Mouse (Mus musculus) midbrain, embryonic 10.5 days (tissue): ENCODE results near the gene Sema5b. TPM values are rescaled to one million over a fixed set of nuclear protein-coding genes. Genes with fewer than 3 reads are reported as not detected.
A peak's percentile ranks its signal among the peaks of the same experiment; 100 is the strongest.

ENCODE experiments used
- DNase-seq: peaks from one replicate; pipeline ENCODE4 v3.0.0-alpha.2; 2017; ENCODE audit warnings: low spot score
- H3K27ac ChIP-seq: fragments of 300-500 bp; sonication (generic); replicated peaks from 2 replicates; pipeline ENCODE4 v1.5.1; 2016; ENCODE audit warnings: mild to moderate bottlenecking
- H3K27me3 ChIP-seq: fragments of 300-500 bp; sonication (generic); 2 replicates; pipeline ENCODE4 v1.6.1; 2016; ENCODE audit warnings: low read depth, mild to moderate bottlenecking; ENCODE audit not compliant: poor library complexity, severe bottlenecking
- H3K36me3 ChIP-seq: fragments of 300-500 bp; sonication (generic); 2 replicates; pipeline ENCODE4 v1.6.1; 2016; ENCODE audit warnings: mild to moderate bottlenecking, moderate library complexity
- H3K4me1 ChIP-seq: fragments of 300-500 bp; sonication (generic); 2 replicates; pipeline ENCODE4 v1.6.1; 2016
- H3K4me3 ChIP-seq: fragments of 300-500 bp; sonication (generic); 2 replicates; pipeline ENCODE4 v1.5.1; 2016; ENCODE audit warnings: mild to moderate bottlenecking, moderate library complexity
- H3K9me3 ChIP-seq: fragments of 300-500 bp; sonication (generic); replicated peaks from 2 replicates; pipeline ENCODE4 v1.6.1; 2016; ENCODE audit warnings: mild to moderate bottlenecking
- WGBS: fragments of 180-500 bp; shearing (Covaris S2); methylation state at CpG from one replicate; pipeline ENCODE4 v1.1.7; 2016; 5-methylcytosine and 5-hydroxymethylcytosine counted together
- polyA plus RNA-seq: library from polyadenylated mRNA; unstranded; fragments of >200 nt; fragmentation: Nextera tagmentation; extraction: Ambion mirVana; gene quantifications from 2 replicates; pipeline ENCODE4 v1.2.1, GENCODE M21; 2016

Sema5b gene
- polyA plus RNA-seq, 1 experiment from 2014 or later = 59.1 TPM

- peaks cover 18% of the 10 kb centered on the region for H3K27me3 ChIP-seq
- peaks cover 34% of the 10 kb centered on the region for H3K4me1 ChIP-seq
- WGBS = 82% methylated on average over 8 of the region's 8 CpGs
- no peaks in the 10 kb centered on the region for H3K36me3 ChIP-seq
- no peak overlapping the region for H3K27ac ChIP-seq
- H3K4me3 ChIP-seq = no peak overlapping the region
- no peaks in the 10 kb centered on the region for H3K9me3 ChIP-seq
- DNase-seq = no peak
Observed at GRCm38 (mm10) chr16:35677511-35678113, 136.7 kb downstream of the Sema5b start.

- no peak overlapping the region for H3K4me3 ChIP-seq
- H3K4me1 ChIP-seq = peaks cover 34% of the 10 kb centered on the region
- 41% methylated on average over 3 of the region's 3 CpGs for WGBS
- H3K27me3 ChIP-seq = peaks cover 26% of the 10 kb centered on the region
- H3K27ac ChIP-seq = no peak overlapping the region
- DNase-seq = no peak
- no peaks in the 10 kb centered on the region for H3K36me3 ChIP-seq
- no peaks in the 10 kb centered on the region for H3K9me3 ChIP-seq
Observed at GRCm38 (mm10) chr16:35678476-35678875, 137.5 kb downstream of the Sema5b start.

GRCm38 (mm10) chr16:35681327-35682108, 140.6 kb downstream of the Sema5b start:
- Histone ChIP-seq H3K27ac (no peak overlapping the region), H3K4me1 (peaks cover 31% of the 10 kb centered on the region), H3K36me3 (no peaks in the 10 kb centered on the region), H3K9me3 (no peaks in the 10 kb centered on the region), H3K27me3 (peaks cover 35% of the 10 kb centered on the region), H3K4me3 (no peak overlapping the region)
- WGBS = 65% methylated on average over 17 of the region's 17 CpGs
- DNase-seq = peak; percentile 54

- no peak overlapping the region for H3K4me3 ChIP-seq
- DNase-seq = no peak
- H3K27ac ChIP-seq = no peak overlapping the region
- no peaks in the 10 kb centered on the region for H3K9me3 ChIP-seq
- no peaks in the 10 kb centered on the region for H3K36me3 ChIP-seq
- WGBS = 78% methylated on average over 13 of the region's 13 CpGs
- peaks cover 33% of the 10 kb centered on the region for H3K27me3 ChIP-seq
- H3K4me1 ChIP-seq = peaks cover 19% of the 10 kb centered on the region
Observed at GRCm38 (mm10) chr16:35685027-35685426, 144.1 kb downstream of the Sema5b start.

GRCm38 (mm10) chr16:35686491-35686890, 145.5 kb downstream of the Sema5b start:
- H3K9me3 ChIP-seq = no peaks in the 10 kb centered on the region
- peaks cover 27% of the 10 kb centered on the region; the same call in 1 of the 2 replicates for H3K27me3 ChIP-seq
- H3K36me3 ChIP-seq = no peaks in the 10 kb centered on the region
- H3K4me3 ChIP-seq = no peak overlapping the region
- H3K27ac ChIP-seq = no peak overlapping the region
- 87% methylated on average over 7 of the region's 7 CpGs for WGBS
- no peak for DNase-seq
- peaks cover 10% of the 10 kb centered on the region for H3K4me1 ChIP-seq

- Histone ChIP-seq H3K36me3 (peaks cover 12% of the 10 kb centered on the region), H3K27me3 (peaks cover 10% of the 10 kb centered on the region; the same call in 1 of the 2 replicates), H3K9me3 (no peaks in the 10 kb centered on the region; the same call in 1 of the 2 replicates), H3K4me1 (no peaks in the 10 kb centered on the region), H3K4me3 (no peak overlapping the region), H3K27ac (no peak overlapping the region)
- no peak for DNase-seq
- WGBS = 93% methylated on average over 7 of the region's 7 CpGs
Observed at GRCm38 (mm10) chr16:35691606-35692005, 150.7 kb downstream of the Sema5b start.

- 92% methylated on average over 13 of the region's 13 CpGs for WGBS
Observed at GRCm38 (mm10) chr16:35694250-35694846, 153.4 kb downstream of the Sema5b start.

GRCm38 (mm10) chr16:35696103-35696502, 155.2 kb downstream of the Sema5b start:
- WGBS = 89% methylated on average over 2 of the region's 2 CpGs
- H3K36me3 ChIP-seq = peaks cover 18% of the 10 kb centered on the region
- no peak for DNase-seq
- H3K4me3 ChIP-seq = no peak overlapping the region
- H3K27me3 ChIP-seq = no peaks in the 10 kb centered on the region; the same call in 1 of the 2 replicates
- H3K4me1 ChIP-seq = 0 out of 2 replicates have a peak, but pooled peaks cover under 1% of the 10 kb centered on the region
- no peak overlapping the region for H3K27ac ChIP-seq
- H3K9me3 ChIP-seq = no peaks in the 10 kb centered on the region; the same call in 1 of the 2 replicates

More at GRCm38 (mm10) chr16:35694250-35694846, 153.4 kb downstream of the Sema5b start:
- Histone ChIP-seq H3K36me3 (peaks cover 18% of the 10 kb centered on the region), H3K27me3 (no peaks in the 10 kb centered on the region; the same call in 1 of the 2 replicates), H3K27ac (no peak overlapping the region), H3K4me1 (no peaks in the 10 kb centered on the region), H3K9me3 (no peaks in the 10 kb centered on the region; the same call in 1 of the 2 replicates), H3K4me3 (no peak overlapping the region)
- no peak for DNase-seq

GRCm38 (mm10) chr16:35701823-35702222, 160.9 kb downstream of the Sema5b start:
- WGBS = 64% methylated on average over 11 of the region's 11 CpGs
- Histone ChIP-seq H3K27ac (no peak overlapping the region), H3K4me1 (peaks cover 22% of the 10 kb centered on the region; the same call in 1 of the 2 replicates), H3K9me3 (no peaks in the 10 kb centered on the region), H3K4me3 (no peak overlapping the region), H3K27me3 (no peaks in the 10 kb centered on the region), H3K36me3 (peaks cover 12% of the 10 kb centered on the region)
- DNase-seq = no peak

GRCm38 (mm10) chr16:35703763-35704679, 163.1 kb downstream of the Sema5b start:
- no peak for DNase-seq
- Histone ChIP-seq H3K36me3 (peaks cover 7% of the 10 kb centered on the region), H3K4me1 (peaks cover 22% of the 10 kb centered on the region; the same call in 1 of the 2 replicates), H3K27ac (no peak overlapping the region), H3K27me3 (no peaks in the 10 kb centered on the region), H3K9me3 (no peaks in the 10 kb centered on the region), H3K4me3 (no peak overlapping the region)
- 78% methylated on average over 16 of the region's 16 CpGs for WGBS

- WGBS = 80% methylated on average over 14 of the region's 14 CpGs
- H3K36me3 ChIP-seq = peaks cover 7% of the 10 kb centered on the region
- H3K4me3 ChIP-seq = no peak overlapping the region
- peaks cover 22% of the 10 kb centered on the region; the same call in 1 of the 2 replicates for H3K4me1 ChIP-seq
- no peaks in the 10 kb centered on the region for H3K27me3 ChIP-seq
- no peak overlapping the region for H3K27ac ChIP-seq
- no peak for DNase-seq
- no peaks in the 10 kb centered on the region for H3K9me3 ChIP-seq
Observed at GRCm38 (mm10) chr16:35704796-35705195, 163.9 kb downstream of the Sema5b start.

- H3K27me3 ChIP-seq = no peaks in the 10 kb centered on the region
- 92% methylated on average over 5 of the region's 5 CpGs for WGBS
- no peak overlapping the region for H3K4me3 ChIP-seq
- DNase-seq = no peak
- peaks cover 18% of the 10 kb centered on the region for H3K4me1 ChIP-seq
- no peak overlapping the region for H3K27ac ChIP-seq
- no peaks in the 10 kb centered on the region for H3K9me3 ChIP-seq
- H3K36me3 ChIP-seq = peaks cover 7% of the 10 kb centered on the region
Observed at GRCm38 (mm10) chr16:35707004-35707403, 166.1 kb downstream of the Sema5b start.
